Mouse (Mus musculus) limb, embryonic 14.5 days (tissue): ENCODE data around the gene Wif1. TPM values are rescaled to one million over a fixed set of nuclear protein-coding genes. Genes with fewer than 3 reads are reported as not detected.
A peak's percentile ranks its signal among the peaks of the same experiment; 100 is the strongest.

ENCODE experiments used
- ATAC-seq: fragments of 200-750 bp; cut with Nextera tagmentation; 2 replicates; pipeline ENCODE4 v1.8.0; 2017; ENCODE audit warnings: low read depth, moderate number of reproducible peaks, moderate TSS enrichment; ENCODE audit not compliant: low FRiP score
- DNase-seq: peaks from one replicate; pipeline ENCODE4 v3.0.0-alpha.2; 2015; ENCODE audit warnings: low spot score
- H3K27ac ChIP-seq: fragments of 300-500 bp; sonication (generic); replicated peaks from 2 replicates; pipeline ENCODE4 v1.5.1; 2014; ENCODE audit warnings: low read depth, mild to moderate bottlenecking, low read length, moderate library complexity, mixed read lengths
- H3K27me3 ChIP-seq: fragments of 300-500 bp; sonication (generic); 2 replicates; pipeline ENCODE4 v1.6.1; 2014; ENCODE audit warnings: low read length, mixed read lengths; ENCODE audit not compliant: control insufficient read depth, insufficient read depth
- H3K36me3 ChIP-seq: fragments of 300-500 bp; sonication (generic); 2 replicates; pipeline ENCODE4 v1.6.1; 2014; ENCODE audit warnings: mild to moderate bottlenecking, low read length, moderate library complexity, mixed read lengths; ENCODE audit not compliant: control insufficient read depth, insufficient read depth
- H3K4me1 ChIP-seq: fragments of 300-500 bp; sonication (generic); 2 replicates; pipeline ENCODE4 v1.6.1; 2014; ENCODE audit warnings: antibody characterized with exemption, low read length, mixed read lengths; ENCODE audit not compliant: control insufficient read depth, insufficient read depth
- H3K4me2 ChIP-seq: fragments of 300-500 bp; sonication (generic); replicated peaks from 2 replicates; pipeline ENCODE4 v1.6.1; 2014; ENCODE audit warnings: low read depth, mild to moderate bottlenecking, low read length, moderate library complexity; ENCODE audit not compliant: severe bottlenecking
- H3K4me3 ChIP-seq: fragments of 300-500 bp; sonication (generic); replicated peaks from 2 replicates; pipeline ENCODE4 v1.5.1; 2014; ENCODE audit warnings: low read length
- H3K9ac ChIP-seq: fragments of 300-500 bp; sonication (generic); 2 replicates; pipeline ENCODE4 v1.6.1; 2014; ENCODE audit warnings: mild to moderate bottlenecking, low read depth, low read length, moderate library complexity; ENCODE audit not compliant: severe bottlenecking
- H3K9me3 ChIP-seq: fragments of 300-500 bp; sonication (generic); 2 replicates; pipeline ENCODE4 v1.6.1; 2016; ENCODE audit warnings: low read length; ENCODE audit not compliant: control insufficient read depth
- POLR2A ChIP-seq: fragments of 200-500 bp; IDR thresholded peaks from 2 replicates; pipeline ENCODE4 v1.8.0; 2012; ENCODE audit warnings: inconsistent platforms, mild to moderate bottlenecking, moderate library complexity, borderline replicate concordance; ENCODE audit not compliant: insufficient read depth, insufficient read length; ENCODE audit errors: extremely low read depth
- WGBS: fragments of 180-500 bp; shearing (Covaris S2); extraction: QIAGEN DNeasy Blood & Tissue Kit; methylation state at CpG from one replicate; pipeline ENCODE4 v1.1.7; 2014; 5-methylcytosine and 5-hydroxymethylcytosine counted together
- polyA plus RNA-seq, 2 experiments: library from polyadenylated mRNA; depleted of rRNA in 1 of 2; stranded (reverse) in 1 of 2; unstranded in 1 of 2; fragments of >200 nt; fragmentation: Nextera tagmentation in 1 of 2; extraction: Ambion mirVana in 1 of 2; gene quantifications; 2 replicates each; pipeline versions ENCODE4 v1.2.1 to v1.2.3; 2012 to 2014

Gene Wif1
- polyA plus RNA-seq, 2 experiments: 54.3 to 75.1 TPM

DNA sequence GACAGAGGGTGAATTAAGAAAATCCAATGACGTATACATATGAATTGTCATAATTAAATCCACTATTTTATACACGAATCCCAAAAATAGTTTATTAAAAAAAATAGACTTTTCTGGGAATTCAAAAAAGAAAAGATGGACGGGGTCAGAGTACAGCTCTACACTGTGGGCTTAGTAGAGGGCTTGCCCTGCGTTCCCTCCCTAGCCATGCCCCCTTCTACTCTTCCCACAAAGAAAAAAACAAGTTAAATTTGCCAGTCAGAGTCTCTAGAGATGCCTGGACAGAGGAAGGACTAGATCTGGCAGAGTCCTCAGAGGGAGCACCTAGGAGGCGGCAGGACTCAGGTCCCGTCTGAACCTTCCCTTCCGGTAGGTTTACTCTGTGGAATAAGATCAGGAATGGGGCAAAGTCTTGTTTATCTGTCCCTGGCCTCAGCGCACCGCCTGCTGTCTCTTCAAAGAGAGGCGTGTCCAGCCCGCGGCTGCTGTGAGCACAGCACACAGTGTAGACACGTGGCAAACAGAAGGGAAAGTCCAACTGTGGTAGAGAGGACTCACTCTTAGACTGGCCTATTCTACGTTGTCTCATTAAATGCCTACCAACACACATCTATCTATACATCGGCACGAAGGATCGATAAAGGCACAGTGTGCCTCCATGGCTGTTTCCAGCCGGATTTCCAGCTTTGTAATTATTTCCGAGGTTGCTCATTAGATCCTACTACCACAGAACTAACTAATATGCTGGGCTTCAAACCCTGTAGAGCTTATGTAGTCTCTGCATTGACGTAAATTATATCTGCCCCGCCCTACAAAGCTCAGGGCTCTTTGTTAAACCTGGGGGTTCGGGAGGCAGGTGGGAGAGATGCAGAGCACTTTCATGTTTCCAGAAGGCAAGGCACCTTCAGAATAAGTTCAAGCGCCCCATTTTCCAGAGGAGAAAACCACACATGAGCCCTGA lies 25.6 kb downstream of the Wif1 start:
- no peak for TF ChIP-seq POLR2A
- Histone ChIP-seq H3K9ac (no peak overlapping the region), H3K27me3 (no peaks in the 10 kb centered on the region), H3K9me3 (no peaks in the 10 kb centered on the region), H3K36me3 (no peaks in the 10 kb centered on the region), H3K4me2 (no peak overlapping the region), H3K27ac (no peak overlapping the region), H3K4me3 (no peak overlapping the region), H3K4me1 (peaks cover 27% of the 10 kb centered on the region)
- DNase-seq (no peak), ATAC-seq (no peak)
- WGBS: 71% methylated on average over 23 of the region's 23 CpGs

DNA sequence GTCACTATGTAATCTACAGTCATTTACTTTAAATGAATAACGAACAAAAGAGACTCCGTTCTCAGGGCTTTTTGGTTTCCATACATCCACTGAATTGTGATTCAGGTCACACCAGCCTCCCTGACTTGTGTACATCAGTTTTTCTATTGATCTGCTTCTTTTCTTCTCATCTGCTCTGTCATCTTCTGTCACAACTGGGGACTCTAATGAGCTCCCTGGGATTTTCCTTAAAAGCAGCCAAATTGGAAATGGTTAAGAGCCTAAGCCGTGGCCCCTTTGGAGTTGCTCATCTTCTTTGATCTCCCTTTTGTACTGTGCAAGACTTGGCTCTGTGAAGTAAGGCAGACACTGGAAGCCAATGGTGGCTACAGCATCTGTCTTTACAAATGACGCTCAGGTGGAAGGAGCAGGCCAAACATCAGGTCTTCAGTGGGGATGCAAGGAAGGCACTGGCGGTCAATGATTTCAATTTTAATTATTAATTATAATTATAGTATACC lies 27.6 kb downstream of the Wif1 start:
- Histone ChIP-seq H3K4me3 (no peak overlapping the region), H3K4me1 (peaks cover 8% of the 10 kb centered on the region), H3K36me3 (no peaks in the 10 kb centered on the region), H3K27me3 (no peaks in the 10 kb centered on the region), H3K27ac (no peak overlapping the region), H3K4me2 (no peak overlapping the region), H3K9ac (no peak overlapping the region), H3K9me3 (no peaks in the 10 kb centered on the region)
- no peak for ATAC-seq
- 75% methylated on average over 5 of the region's 5 CpGs for WGBS
- no peak for DNase-seq
- no peak for TF ChIP-seq POLR2A

DNA sequence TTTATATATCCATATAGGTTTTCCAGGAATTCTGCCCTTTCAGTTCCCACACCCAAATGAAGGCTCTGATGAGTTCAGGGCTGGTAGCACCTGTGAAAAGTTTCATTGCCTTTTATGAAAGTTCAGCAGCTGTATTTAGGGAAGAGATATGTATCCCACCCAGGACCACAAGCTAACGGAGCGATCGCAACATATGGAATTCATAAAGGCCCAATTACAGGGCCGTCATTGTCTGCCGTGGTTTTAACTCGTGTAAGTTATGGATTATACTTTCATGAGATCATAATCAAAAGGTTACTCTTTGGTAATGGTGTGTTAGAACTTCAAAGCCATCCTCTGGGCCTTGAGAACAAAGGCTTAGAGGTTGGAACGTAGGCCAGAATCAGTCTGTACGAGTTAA lies 28.9 kb downstream of the Wif1 start:
- no peak overlapping the region for H3K9ac ChIP-seq
- H3K4me2 ChIP-seq: no peak overlapping the region
- no peak overlapping the region for H3K4me3 ChIP-seq
- 31% methylated on average over 8 of the region's 8 CpGs for WGBS
- TF ChIP-seq POLR2A: no peak
- H3K4me1 ChIP-seq: peaks cover 7% of the 10 kb centered on the region
- no peaks in the 10 kb centered on the region for H3K27me3 ChIP-seq
- no peaks in the 10 kb centered on the region for H3K36me3 ChIP-seq
- ATAC-seq: no peak
- DNase-seq: no peak
- H3K9me3 ChIP-seq: no peaks in the 10 kb centered on the region
- H3K27ac ChIP-seq: no peak overlapping the region

DNA sequence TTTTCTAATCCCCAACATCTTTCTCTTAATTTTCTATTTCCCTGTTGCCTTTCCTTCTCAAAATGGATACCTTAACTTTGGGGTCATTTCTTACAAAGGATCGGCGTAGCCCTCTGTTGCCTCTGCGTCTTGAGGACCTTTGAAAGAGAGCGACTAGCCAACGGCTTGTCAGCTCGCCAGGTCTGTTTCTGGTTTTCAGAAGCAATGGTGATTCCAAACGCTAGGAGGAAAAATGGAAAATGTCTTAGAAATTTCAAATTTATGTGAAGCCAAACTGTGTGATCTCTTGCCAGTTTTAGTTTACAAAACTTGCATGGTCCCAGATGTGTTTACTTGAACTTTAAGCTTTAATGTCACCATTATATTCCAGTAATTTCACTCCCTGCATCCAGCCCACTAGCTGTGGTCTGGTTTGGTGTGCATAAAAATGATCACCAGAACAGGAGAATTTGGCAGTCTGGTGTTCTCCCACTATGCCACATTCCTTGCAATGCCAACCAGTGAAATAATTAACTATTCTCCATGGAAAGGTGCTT lies 33.7 kb downstream of the Wif1 start:
- no peak overlapping the region for H3K4me3 ChIP-seq
- peak; percentile 73 for DNase-seq
- no peak overlapping the region for H3K9ac ChIP-seq
- no peaks in the 10 kb centered on the region for H3K27me3 ChIP-seq
- no peaks in the 10 kb centered on the region for H3K36me3 ChIP-seq
- H3K4me2 ChIP-seq: no peak overlapping the region
- no peak for TF ChIP-seq POLR2A
- no peak for ATAC-seq
- H3K4me1 ChIP-seq: peaks cover 4% of the 10 kb centered on the region
- H3K9me3 ChIP-seq: no peaks in the 10 kb centered on the region
- WGBS: 38% methylated on average over 7 of the region's 7 CpGs
- 0 out of 2 replicates have a peak overlapping the region, but pooled peaks have one; percentile 15 for H3K27ac ChIP-seq

DNA sequence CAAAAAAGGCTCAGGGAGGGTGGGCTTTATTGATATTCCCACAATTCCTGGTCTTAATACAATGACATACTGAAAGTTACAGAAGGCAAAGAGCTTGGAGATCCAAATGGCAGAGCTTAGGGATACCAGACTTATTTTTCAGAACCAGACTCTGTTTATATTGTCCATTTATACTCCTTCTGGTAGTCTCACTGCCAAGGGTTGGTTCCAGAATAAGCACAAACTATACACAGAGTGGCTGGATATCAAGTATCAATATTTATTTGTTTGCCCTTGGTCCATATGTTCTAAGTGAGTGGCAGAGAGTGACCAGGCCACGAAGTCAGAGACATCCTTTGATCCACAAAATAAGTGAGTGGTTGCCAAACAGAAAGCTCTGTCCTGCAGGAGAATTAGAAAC lies 34.2 kb downstream of the Wif1 start:
- no peak for TF ChIP-seq POLR2A
- H3K4me3 ChIP-seq: no peak overlapping the region
- H3K9me3 ChIP-seq: no peaks in the 10 kb centered on the region
- H3K27me3 ChIP-seq: no peaks in the 10 kb centered on the region
- WGBS: 62% methylated on average over 1 of the region's 1 CpGs
- H3K9ac ChIP-seq: no peak overlapping the region
- ATAC-seq: no peak
- no peak overlapping the region for H3K27ac ChIP-seq
- peaks cover 4% of the 10 kb centered on the region for H3K4me1 ChIP-seq
- no peak overlapping the region for H3K4me2 ChIP-seq
- no peaks in the 10 kb centered on the region for H3K36me3 ChIP-seq
- no peak for DNase-seq
